Mouse (Mus musculus) C2C12 (cell line): ENCODE results near the gene Fyn.

Experiments used
- CEBPB ChIP-seq: IDR thresholded peaks from one replicate; pipeline ENCODE4 v1.6.1; 2011; ENCODE audit warnings: low read depth, mild to moderate bottlenecking, control low read depth, moderate library complexity
- CTCF ChIP-seq: IDR thresholded peaks from one replicate; pipeline ENCODE4 v1.5.1; 2011; ENCODE audit not compliant: control insufficient read depth, insufficient read depth, insufficient read length
- MAX ChIP-seq: IDR thresholded peaks from one replicate; pipeline ENCODE4 v1.6.1; 2011; ENCODE audit warnings: mild to moderate bottlenecking, control low read depth
- MYOD1 ChIP-seq: IDR thresholded peaks from one replicate; pipeline ENCODE4 v1.6.1; 2011; ENCODE audit warnings: low read depth; ENCODE audit not compliant: control insufficient read depth, insufficient read length
- USF1 ChIP-seq: IDR thresholded peaks from one replicate; pipeline ENCODE4 v1.6.1; 2011; ENCODE audit warnings: low read depth, mild to moderate bottlenecking, control low read depth, moderate library complexity

DNA sequence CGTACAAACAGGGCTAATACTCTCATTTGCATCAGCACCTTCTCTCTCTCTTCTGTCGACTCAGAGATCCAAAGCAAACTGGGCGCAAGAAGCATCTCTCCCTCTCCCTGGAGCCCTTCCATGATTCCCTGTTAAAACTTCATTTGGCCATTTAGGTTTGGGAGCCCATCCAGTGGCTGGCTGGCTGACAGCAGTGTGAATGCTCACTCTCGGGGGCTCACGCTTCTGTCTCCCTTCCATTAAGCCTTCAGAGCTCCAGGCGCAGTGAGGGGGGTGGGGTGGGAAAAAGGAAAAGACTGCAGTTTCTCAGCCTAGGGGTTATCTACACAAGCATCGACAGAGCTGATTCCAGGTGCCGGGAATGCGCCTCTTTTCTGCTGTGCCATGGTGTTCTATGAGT is 136.4 kb downstream of the Fyn start:
- TF ChIP-seq CTCF (no peak), CEBPB (no peak), USF1 (no peak), MYOD1 (no peak), MAX (no peak)
